Mouse (Mus musculus): ENCODE data around the gene Klhl6.

DNA sequence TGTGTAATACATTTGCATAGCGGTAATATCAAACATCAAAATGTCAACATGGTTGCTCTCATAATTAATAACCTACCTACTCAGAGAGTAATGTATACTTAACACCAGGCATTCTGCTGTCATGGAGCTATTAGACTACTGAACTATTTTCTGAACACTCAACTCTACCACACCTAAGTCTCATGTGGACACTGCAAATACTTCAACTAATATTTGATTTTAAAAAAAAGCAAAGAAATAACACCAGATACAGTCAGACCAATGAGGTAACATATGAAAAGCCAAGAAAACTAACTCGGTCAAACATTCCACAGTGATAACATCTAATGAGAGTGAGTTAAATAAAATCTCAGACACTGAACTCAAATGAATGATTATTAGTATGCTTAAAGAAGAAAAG, 21.8 kb downstream of the Klhl6 start:
- TF ChIP-seq CTCF (IDR thresholded peaks at IDR 0.05; ENCODE audit: borderline replicate concordance, extremely low read depth, insufficient read depth, insufficient read length) (no peak), POLR2A (IDR thresholded peaks at IDR 0.05; ENCODE audit: borderline replicate concordance, extremely low read depth, insufficient read depth, insufficient read length, poor library complexity, severe bottlenecking) (no peak)
